Mouse (Mus musculus): ENCODE data around the gene Vangl1.

- TF ChIP-seq CTCF (conservative IDR thresholded peaks at IDR 0.05; ENCODE audit: insufficient read depth, insufficient read length, low read depth, low read length), result peak; percentile 69
- TF ChIP-seq POLR2A (IDR thresholded peaks at IDR 0.05; ENCODE audit: low read depth, low read length), result no peak
Measured at GRCm38 (mm10) chr3:102210775-102211174, 6.3 kb upstream of the Vangl1 start.

All from kidney, adult 2 months (tissue).